Mouse (Mus musculus) heart, embryonic 14.5 days (tissue): ENCODE results near the gene Wfdc15a. TPM values are rescaled to one million over a fixed set of nuclear protein-coding genes. Genes with fewer than 3 reads are reported as not detected.

Experiments
- ATAC-seq: fragments of 200-750 bp; cut with Nextera tagmentation; 2 replicates; pipeline ENCODE4 v1.8.0; 2017; ENCODE audit warnings: low read depth, moderate TSS enrichment; ENCODE audit not compliant: insufficient number of reproducible peaks, insufficient read depth, low FRiP score
- H3K27ac ChIP-seq, 2 experiments: fragments of 200-500 bp in 1 of 2; fragments of 300-500 bp in 1 of 2; sonication (generic) in 1 of 2; replicated peaks in 1 of 2; 2 replicates each; pipeline ENCODE4 v1.5.1; 2012 to 2014; ENCODE audit warnings: low read depth in 2 of 2, low read length in 2 of 2, control low read depth in 1 of 2, mild to moderate bottlenecking in 1 of 2, mixed read lengths in 1 of 2; ENCODE audit not compliant: control insufficient read depth in 1 of 2, insufficient read depth in 1 of 2
- H3K27me3 ChIP-seq: fragments of 300-500 bp; sonication (generic); 2 replicates; pipeline ENCODE4 v1.6.1; 2014; ENCODE audit warnings: mild to moderate bottlenecking, low read length, control low read depth; ENCODE audit not compliant: control insufficient read depth, insufficient read depth
- H3K36me3 ChIP-seq: fragments of 300-500 bp; sonication (generic); 2 replicates; pipeline ENCODE4 v1.6.1; 2014; ENCODE audit warnings: mild to moderate bottlenecking, control low read depth, low read length, mixed read lengths; ENCODE audit not compliant: control insufficient read depth, insufficient read depth
- H3K4me1 ChIP-seq, 2 experiments: fragments of 200-500 bp in 1 of 2; fragments of 300-500 bp in 1 of 2; sonication (generic) in 1 of 2; 2 replicates each; pipeline ENCODE4 v1.6.1; 2012 to 2014; ENCODE audit warnings: low read length in 2 of 2, control low read depth in 1 of 2, mixed read lengths in 1 of 2; ENCODE audit not compliant: control insufficient read depth in 2 of 2, insufficient read depth in 2 of 2
- H3K4me2 ChIP-seq: fragments of 300-500 bp; sonication (generic); 2 replicates; pipeline ENCODE4 v1.6.1; 2014; ENCODE audit warnings: mild to moderate bottlenecking, low read length
- H3K4me3 ChIP-seq, 2 experiments: fragments of 200-500 bp in 1 of 2; fragments of 300-500 bp in 1 of 2; sonication (generic) in 1 of 2; 2 replicates each; pipeline ENCODE4 v1.5.1; 2012 to 2014; ENCODE audit warnings: low read length in 2 of 2, mild to moderate bottlenecking in 2 of 2, control low read depth in 1 of 2, low read depth in 1 of 2, moderate library complexity in 1 of 2; ENCODE audit not compliant: control insufficient read depth in 1 of 2, insufficient read depth in 1 of 2
- H3K9ac ChIP-seq: fragments of 300-500 bp; sonication (generic); 2 replicates; pipeline ENCODE4 v1.6.1; 2014; ENCODE audit warnings: mild to moderate bottlenecking, low read length
- H3K9me3 ChIP-seq: fragments of 300-500 bp; sonication (generic); 2 replicates; pipeline ENCODE4 v1.6.1; 2016; ENCODE audit warnings: low read length, control low read depth; ENCODE audit not compliant: control insufficient read depth
- WGBS: fragments of 180-500 bp; shearing (Covaris S2); extraction: QIAGEN DNeasy Blood & Tissue Kit; methylation state at CpG from one replicate; pipeline ENCODE4 v1.1.7; 2014; 5-methylcytosine and 5-hydroxymethylcytosine counted together
- polyA plus RNA-seq: library from polyadenylated mRNA; unstranded; fragments of >200 nt; fragmentation: Nextera tagmentation; extraction: Ambion mirVana; gene quantifications from 2 replicates; pipeline ENCODE4 v1.2.1, GENCODE M21; 2014

The Wfdc15a gene
- polyA plus RNA-seq, result not detected in 2 replicates

- H3K27me3 ChIP-seq, result no peaks in the 10 kb centered on the region
- no peak within 1 kb of the TSS for H3K27ac ChIP-seq
- H3K9me3 ChIP-seq, result no peaks in the 10 kb centered on the region
- H3K4me1 ChIP-seq, result no peaks in the 10 kb centered on the region
- H3K9ac ChIP-seq, result no peak within 1 kb of the TSS
- ATAC-seq, result no peak
- no peaks in the 10 kb centered on the region for H3K36me3 ChIP-seq
- no peak within 1 kb of the TSS for H3K4me3 ChIP-seq
- WGBS, result 75% methylated on average over 20 of the region's 20 CpGs
- H3K4me2 ChIP-seq, result no peak within 1 kb of the TSS
Observed at GRCm38 (mm10) chr2:164199626-164200327, at the start of gene Wfdc15a. Gene Wfdc15a, minus strand, starts transcription at chr2:164200130.

DNA sequence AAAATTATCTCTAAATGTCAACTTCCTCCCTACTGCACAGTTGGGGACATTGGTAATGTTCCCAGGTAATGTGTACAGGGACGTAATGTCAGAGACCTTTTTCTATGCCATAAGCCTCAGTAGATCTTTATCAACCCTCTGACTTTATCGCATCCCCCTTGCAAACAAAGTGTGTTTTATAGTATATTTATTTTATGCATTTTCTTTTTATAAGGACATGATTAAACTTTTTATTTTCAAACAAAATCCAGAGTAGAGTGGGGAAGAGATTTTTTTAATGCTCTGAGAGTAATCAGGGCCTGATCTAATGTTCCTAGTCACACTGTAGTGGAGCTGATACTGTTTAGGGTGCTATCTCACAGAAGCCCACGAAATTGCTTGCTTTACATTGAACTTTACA, 38.4 kb upstream of the Wfdc15a start, which contains the start of gene Svs2:
TSS of gene Svs2 (minus strand) at position 101 of the 400 bp plus-strand sequence.
- ATAC-seq, result no peak
- H3K4me2 ChIP-seq, result no peak within 1 kb of the TSS
- H3K9ac ChIP-seq, result no peak within 1 kb of the TSS
- H3K36me3 ChIP-seq, result no peaks in the 10 kb centered on the region
- WGBS, result 81% methylated on average over 3 of the region's 3 CpGs
- peaks cover 4 to 6% of the 10 kb centered on the region in 2 experiments; a peak in 3 of 4 replicates for H3K4me1 ChIP-seq
- H3K27ac ChIP-seq, result no peak within 1 kb of the TSS
- no peaks in the 10 kb centered on the region for H3K9me3 ChIP-seq
- no peaks in the 10 kb centered on the region for H3K27me3 ChIP-seq
- no peak within 1 kb of the TSS for H3K4me3 ChIP-seq

DNA sequence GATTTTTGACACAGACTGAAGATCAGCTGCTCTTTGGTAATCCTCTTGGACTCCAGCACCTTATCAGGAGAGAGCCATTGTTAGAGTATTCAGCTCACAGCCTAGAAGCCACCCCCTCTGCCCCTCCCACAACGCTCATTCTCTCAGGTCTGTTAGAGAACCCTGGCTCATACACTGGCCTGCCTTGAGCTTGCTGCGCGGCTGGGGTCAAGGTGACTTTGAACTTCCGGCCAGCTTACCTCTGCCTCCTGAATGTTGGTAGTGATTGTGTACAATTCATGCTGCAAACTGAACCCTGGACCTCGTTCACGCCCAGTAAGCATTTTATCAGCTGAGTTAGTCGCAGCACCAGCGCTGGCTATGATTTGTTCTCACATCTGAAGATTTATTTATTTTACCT, 32.7 kb upstream of the Wfdc15a start:
- H3K4me2 ChIP-seq, result no peak overlapping the region
- H3K4me1 ChIP-seq, result no peaks in the 10 kb centered on the region
- no peaks in the 10 kb centered on the region for H3K36me3 ChIP-seq
- H3K27me3 ChIP-seq, result no peaks in the 10 kb centered on the region
- H3K4me3 ChIP-seq, result no peak overlapping the region
- H3K9ac ChIP-seq, result no peak overlapping the region
- no peaks in the 10 kb centered on the region for H3K9me3 ChIP-seq
- no peak for ATAC-seq
- H3K27ac ChIP-seq, result no peak overlapping the region
- WGBS, result 80% methylated on average over 8 of the region's 8 CpGs

DNA sequence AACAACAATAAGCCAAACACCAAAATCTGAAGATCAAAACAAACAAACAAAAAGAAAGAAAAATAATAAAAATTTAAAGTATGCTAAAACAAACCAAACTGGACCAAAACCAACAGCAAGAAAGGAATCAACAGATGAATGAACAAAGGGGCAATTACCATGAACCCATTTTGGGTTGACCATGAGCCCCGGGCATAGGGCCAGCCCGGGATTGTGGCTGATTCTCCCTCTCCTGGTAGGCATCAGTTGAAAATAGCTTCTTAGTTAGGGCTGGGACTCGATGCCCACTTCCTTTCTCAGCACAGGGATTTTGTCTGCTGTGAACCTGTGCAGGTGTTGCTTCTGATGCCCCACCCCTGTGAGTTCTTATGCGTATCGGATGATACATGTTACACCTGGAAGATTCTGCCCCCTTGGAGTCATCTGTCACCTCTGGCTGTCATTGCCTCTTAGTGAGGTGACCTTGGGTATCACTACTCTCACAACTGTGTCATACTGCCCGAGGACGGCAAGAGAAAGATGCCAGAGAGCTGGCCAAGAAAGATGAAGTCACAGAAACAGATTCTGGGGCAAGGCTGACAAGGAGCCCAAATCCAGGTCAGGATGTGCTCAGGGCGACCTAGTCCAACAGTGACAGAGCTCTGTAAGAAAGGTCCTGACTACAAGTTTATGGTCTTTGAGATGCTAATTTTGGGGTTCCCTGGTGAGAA, 28.6 kb upstream of the Wfdc15a start:
- Histone ChIP-seq H3K4me2 (no peak overlapping the region), H3K27ac (no peak overlapping the region), H3K9ac (no peak overlapping the region), H3K9me3 (no peaks in the 10 kb centered on the region), H3K4me1 (no peaks in the 10 kb centered on the region), H3K36me3 (no peaks in the 10 kb centered on the region), H3K4me3 (no peak overlapping the region), H3K27me3 (no peaks in the 10 kb centered on the region)
- 76% methylated on average over 8 of the region's 8 CpGs for WGBS
- no peak for ATAC-seq

- Histone ChIP-seq H3K4me2 (no peak within 1 kb of the TSS), H3K4me1 (no peaks in the 10 kb centered on the region), H3K9me3 (no peaks in the 10 kb centered on the region), H3K27ac (no peak within 1 kb of the TSS), H3K27me3 (no peaks in the 10 kb centered on the region), H3K9ac (no peak within 1 kb of the TSS), H3K4me3 (no peak within 1 kb of the TSS), H3K36me3 (no peaks in the 10 kb centered on the region)
- WGBS, result 81% methylated on average over 11 of the region's 11 CpGs
- ATAC-seq, result no peak
Observed at GRCm38 (mm10) chr2:164221522-164221921, 21.6 kb upstream of the Wfdc15a start, which contains the start of gene Wfdc15b. Gene Wfdc15b, minus strand, starts transcription at chr2:164221660.

GRCm38 (mm10) chr2:164219295-164219694, 19.4 kb upstream of the Wfdc15a start:
- Histone ChIP-seq H3K4me2 (no peak overlapping the region), H3K27ac (no peak overlapping the region), H3K27me3 (no peaks in the 10 kb centered on the region), H3K36me3 (no peaks in the 10 kb centered on the region), H3K4me3 (no peak overlapping the region), H3K9ac (no peak overlapping the region), H3K9me3 (no peaks in the 10 kb centered on the region), H3K4me1 (no peaks in the 10 kb centered on the region)
- ATAC-seq, result no peak
- WGBS, result 83% methylated on average over 9 of the region's 9 CpGs

DNA sequence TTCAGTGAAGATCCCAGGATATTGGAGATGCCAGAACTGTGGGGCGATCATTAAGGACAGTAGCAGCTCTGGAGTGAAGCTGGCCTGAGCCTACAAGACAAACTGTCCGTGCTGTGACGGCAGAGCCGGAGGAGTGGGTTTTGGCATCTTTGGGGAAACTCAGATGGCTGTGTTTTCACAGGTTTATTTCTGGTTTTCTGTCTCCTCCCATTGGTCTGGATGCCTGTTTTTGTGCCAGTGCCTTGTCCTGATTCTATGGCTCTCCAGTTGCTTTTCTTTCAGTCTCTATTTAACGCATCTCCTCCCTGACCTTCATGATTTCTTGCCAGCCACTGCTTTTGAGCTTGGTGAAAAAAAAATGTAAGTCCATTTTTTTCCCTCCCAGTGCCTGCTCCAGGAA, 12.8 kb upstream of the Wfdc15a start:
- no peaks in the 10 kb centered on the region for H3K9me3 ChIP-seq
- no peak overlapping the region for H3K4me2 ChIP-seq
- H3K4me3 ChIP-seq, result no peak overlapping the region
- H3K36me3 ChIP-seq, result no peaks in the 10 kb centered on the region
- H3K27me3 ChIP-seq, result no peaks in the 10 kb centered on the region
- no peak overlapping the region for H3K27ac ChIP-seq
- no peak for ATAC-seq
- H3K9ac ChIP-seq, result no peak overlapping the region
- WGBS, result 80% methylated on average over 5 of the region's 5 CpGs
- H3K4me1 ChIP-seq, result no peaks in the 10 kb centered on the region
